Mouse (Mus musculus) brown adipose tissue, adult 24 weeks (tissue): ENCODE measurements around the gene Rcor2. TPM values are rescaled to one million over a fixed set of nuclear protein-coding genes. Genes with fewer than 3 reads are reported as not detected.

Experiments
- H3K27ac ChIP-seq: fragments of 200-500 bp; replicated peaks from 2 replicates; pipeline ENCODE4 v1.5.1; 2012; ENCODE audit warnings: low read depth, mild to moderate bottlenecking, low read length
- H3K4me1 ChIP-seq: fragments of 200-500 bp; 2 replicates; pipeline ENCODE4 v1.6.1; 2012; ENCODE audit warnings: low read length, mixed read lengths; ENCODE audit not compliant: control insufficient read depth, insufficient read depth, insufficient read length
- H3K4me3 ChIP-seq: fragments of 200-500 bp; 2 replicates; pipeline ENCODE4 v1.5.1; 2012; ENCODE audit warnings: low read depth, mild to moderate bottlenecking, low read length, moderate library complexity; ENCODE audit not compliant: insufficient read depth
- polyA plus RNA-seq: library from polyadenylated mRNA; stranded (reverse); fragments of >200 nt; gene quantifications from 2 replicates; pipeline ENCODE4 v1.2.4, GENCODE M21; 2012; ENCODE audit not compliant: missing spikeins, insufficient read depth, insufficient read length

Gene Rcor2
- polyA plus RNA-seq, 1 experiment = 7.8 TPM

- H3K27ac ChIP-seq = no peak overlapping the region
- no peaks in the 10 kb centered on the region for H3K4me1 ChIP-seq
- H3K4me3 ChIP-seq = no peak overlapping the region
These were observed 21.1 kb upstream of the Rcor2 start for GRCm38 (mm10) chr19:7246021-7246420.

GRCm38 (mm10) chr19:7257881-7258280 lies 9.2 kb upstream of the Rcor2 start:
- Histone ChIP-seq H3K4me3 (no peak overlapping the region), H3K4me1 (no peaks in the 10 kb centered on the region), H3K27ac (no peak overlapping the region)

GRCm38 (mm10) chr19:7261476-7261875 lies 5.6 kb upstream of the Rcor2 start:
- no peaks in the 10 kb centered on the region for H3K4me1 ChIP-seq
- no peak overlapping the region for H3K27ac ChIP-seq
- no peak overlapping the region for H3K4me3 ChIP-seq

- no peak overlapping the region for H3K4me3 ChIP-seq
- H3K4me1 ChIP-seq = no peaks in the 10 kb centered on the region
- no peak overlapping the region for H3K27ac ChIP-seq
These were observed 5.2 kb upstream of the Rcor2 start for GRCm38 (mm10) chr19:7261964-7262363.

- H3K27ac ChIP-seq = no peak overlapping the region
- H3K4me1 ChIP-seq = 0 out of 2 replicates have a peak, but pooled peaks cover 3% of the 10 kb centered on the region
- H3K4me3 ChIP-seq = no peak overlapping the region
These were observed 4.5 kb upstream of the Rcor2 start for GRCm38 (mm10) chr19:7262592-7262991.

GRCm38 (mm10) chr19:7264088-7264765 lies 2.9 kb upstream of the Rcor2 start:
- no peak overlapping the region for H3K27ac ChIP-seq
- peaks cover 6% of the 10 kb centered on the region; the same call in 1 of the 2 replicates for H3K4me1 ChIP-seq
- no peak overlapping the region for H3K4me3 ChIP-seq

- no peak overlapping the region for H3K27ac ChIP-seq
- H3K4me1 ChIP-seq = peaks cover 10% of the 10 kb centered on the region
- H3K4me3 ChIP-seq = no peak overlapping the region
These were observed 2.3 kb upstream of the Rcor2 start for GRCm38 (mm10) chr19:7264766-7265331.

GRCm38 (mm10) chr19:7265478-7266191 lies 1.5 kb upstream of the Rcor2 start:
- H3K27ac ChIP-seq = no peak overlapping the region
- H3K4me1 ChIP-seq = peaks cover 10% of the 10 kb centered on the region

GRCm38 (mm10) chr19:7266421-7266831 lies 699 bp upstream of the Rcor2 start:
- H3K27ac ChIP-seq = no peak overlapping the region

More at GRCm38 (mm10) chr19:7265478-7266191, 1.5 kb upstream of the Rcor2 start:
- no peak overlapping the region for H3K4me3 ChIP-seq

GRCm38 (mm10) chr19:7267781-7268721 lies 926 bp downstream of the Rcor2 start:
- Histone ChIP-seq H3K4me1 (peaks cover 10% of the 10 kb centered on the region), H3K27ac (no peak overlapping the region), H3K4me3 (peak overlapping the region; percentile 71)

More at GRCm38 (mm10) chr19:7266421-7266831, 699 bp upstream of the Rcor2 start:
- Histone ChIP-seq H3K4me3 (no peak overlapping the region), H3K4me1 (peaks cover 10% of the 10 kb centered on the region)

- peaks cover 10% of the 10 kb centered on the region for H3K4me1 ChIP-seq
- H3K27ac ChIP-seq = no peak overlapping the region
- H3K4me3 ChIP-seq = peak overlapping the region; percentile 71
These were observed 1.6 kb downstream of the Rcor2 start for GRCm38 (mm10) chr19:7268722-7269090.

GRCm38 (mm10) chr19:7269290-7270044 lies 2.3 kb downstream of the Rcor2 start:
- H3K4me3 ChIP-seq = peak overlapping the region; percentile 71
- H3K27ac ChIP-seq = no peak overlapping the region
- peaks cover 10% of the 10 kb centered on the region for H3K4me1 ChIP-seq

- H3K4me1 ChIP-seq = peaks cover 16% of the 10 kb centered on the region
- no peak overlapping the region for H3K4me3 ChIP-seq
- H3K27ac ChIP-seq = no peak overlapping the region
These were observed 6.4 kb downstream of the Rcor2 start for GRCm38 (mm10) chr19:7273486-7273885.

GRCm38 (mm10) chr19:7274326-7274990 lies 7.3 kb downstream of the Rcor2 start:
- Histone ChIP-seq H3K4me3 (no peak overlapping the region), H3K27ac (no peak overlapping the region), H3K4me1 (peaks cover 17% of the 10 kb centered on the region; the same call in 1 of the 2 replicates)
